Mouse (Mus musculus): ENCODE results near the gene Polr2h. TPM values are rescaled to one million over a fixed set of nuclear protein-coding genes. Genes with fewer than 3 reads are reported as not detected.
A peak's percentile ranks its signal among the peaks of the same experiment; 100 is the strongest.
"Not testable (repeated sequence)": the region's sequence is repeated elsewhere in the genome, so short reads cannot be mapped to it uniquely, and the experiment has no call there.

The Polr2h gene
- 104 TPM for polyA plus RNA-seq (2012; fragmentation: generic; extraction: Trizol)
- long read RNA-seq, experiment 1, transcript Polr2h-201 (5 exons, 950 nt) = major isoform, 63 of 69 reads
- long read RNA-seq, experiment 1, partial matches to known transcripts = 3 of 69 reads
- long read RNA-seq, experiment 1, other reads (novel, unspliced or antisense) = 1 of 69 reads
- long read RNA-seq, experiment 2, transcript Polr2h-201 (5 exons, 950 nt) = major isoform, 32 of 34 reads
- long read RNA-seq, experiment 2, partial matches to known transcripts = 0 of 34 reads
- long read RNA-seq, experiment 2, other reads (novel, unspliced or antisense) = 2 of 34 reads

DNA sequence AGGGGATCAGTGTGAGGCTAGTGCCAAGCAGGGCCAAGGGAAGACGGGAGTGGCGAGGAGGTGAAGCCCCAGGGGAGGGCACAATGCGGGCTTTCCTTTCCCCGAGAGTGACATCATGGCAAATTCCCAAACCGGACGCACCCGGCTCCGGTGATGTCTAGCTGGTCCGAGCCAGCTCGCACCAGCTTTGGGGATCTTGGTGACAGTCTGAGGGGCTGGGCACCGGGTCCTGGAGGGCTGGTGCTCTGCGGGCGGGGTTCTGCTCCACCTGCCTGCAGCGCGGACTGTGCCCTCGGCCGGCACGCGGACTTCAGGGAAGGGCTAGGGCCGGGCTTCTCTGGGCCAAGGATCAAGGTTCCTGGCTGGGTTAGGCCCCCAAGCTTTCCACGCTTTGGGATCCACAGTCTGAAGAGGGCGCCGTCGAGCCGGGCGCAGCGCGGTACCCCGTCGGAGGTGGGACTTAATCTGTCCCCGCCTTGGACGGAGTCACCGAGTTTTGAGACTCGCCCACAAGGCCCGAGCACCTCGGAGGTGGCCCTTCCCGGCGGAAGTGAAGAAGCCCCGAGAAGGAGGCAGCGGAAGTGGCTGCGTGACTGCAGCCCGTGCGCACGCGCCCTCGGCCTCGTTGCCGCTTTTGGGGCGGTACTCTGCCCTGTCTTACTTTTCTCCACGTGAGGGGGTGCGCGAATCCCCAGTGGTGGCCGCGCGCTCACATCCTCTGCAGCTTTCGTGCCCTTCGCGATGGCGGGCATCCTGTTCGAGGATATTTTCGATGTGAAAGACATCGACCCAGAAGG lies at the start of gene Polr2h, which contains the start of gene Clcn2:
TSS of gene Polr2h (plus strand) at position 485 of the 797 bp plus-strand sequence.
TSS of gene Clcn2 (minus strand) at position 566 of the 797 bp plus-strand sequence.
- Histone ChIP-seq H3K79me3 (ENCODE audit: low read depth) (peaks cover 14% of the 10 kb centered on the region), H3K27me3 (ENCODE audit: control insufficient read depth, insufficient read depth, insufficient read length) (no peaks in the 10 kb centered on the region), H3K4me3 (ENCODE audit: insufficient read depth, poor library complexity, severe bottlenecking) (peak within 1 kb of the TSS; percentile 55), H3ac (ENCODE audit: control insufficient read depth, insufficient read length, low read depth) (peak within 1 kb of the TSS; percentile 83), H3K79me2 (ENCODE audit: control insufficient read depth, insufficient read depth) (peaks cover 21% of the 10 kb centered on the region), H3K36me3 (ENCODE audit: control insufficient read depth, insufficient read depth) (peaks cover 23% of the 10 kb centered on the region)
- TF ChIP-seq MAX (IDR thresholded peaks at IDR 0.05) (peak; percentile 88), CTCF (IDR thresholded peaks at IDR 0.05; ENCODE audit: control insufficient read depth, insufficient read depth, insufficient read length) (peak; percentile 82), USF1 (IDR thresholded peaks at IDR 0.05; ENCODE audit: low read depth) (peak; percentile 43), MYOG (IDR thresholded peaks at IDR 0.05; ENCODE audit: control insufficient read depth, extremely low read depth, insufficient read length) (no peak), MYOD1 (IDR thresholded peaks at IDR 0.05; ENCODE audit: control insufficient read depth, insufficient read length, low read depth) (no peak), FOSL1 (IDR thresholded peaks at IDR 0.05; ENCODE audit: insufficient read depth, low read length, poor library complexity, severe bottlenecking) (no peak), CEBPB (IDR thresholded peaks at IDR 0.05; ENCODE audit: low read depth) (no peak)

DNA sequence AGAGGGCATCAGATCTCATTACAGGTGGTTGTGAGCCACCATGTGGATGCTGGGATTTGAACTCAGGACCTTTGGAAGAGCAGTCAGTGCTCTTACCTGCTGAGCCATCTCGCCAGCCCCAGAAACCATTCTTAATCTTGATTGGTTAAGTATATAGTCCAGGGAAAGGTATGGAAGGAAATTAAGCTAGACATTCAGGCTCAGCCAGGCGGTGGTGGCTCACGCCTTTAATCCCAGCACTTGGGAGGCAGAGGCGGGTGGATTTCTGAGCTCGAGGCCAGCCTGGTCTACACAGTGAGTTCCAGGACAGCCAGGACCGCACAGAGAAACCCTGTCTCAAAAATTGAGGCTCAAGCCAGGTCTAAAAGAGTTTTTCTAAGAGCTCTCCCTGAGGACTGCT lies 49.5 kb upstream of the Polr2h start, which contains the start of gene Eif4g1:
TSS of gene Eif4g1 (plus strand) at position 301 of the 400 bp plus-strand sequence.
- not testable (repeated sequence) for H3K27me3 ChIP-seq (ENCODE audit: control insufficient read depth, insufficient read depth, insufficient read length); H3K79me3 ChIP-seq (ENCODE audit: low read depth); H3K4me3 ChIP-seq (ENCODE audit: insufficient read depth, poor library complexity, severe bottlenecking); H3ac ChIP-seq (ENCODE audit: control insufficient read depth, insufficient read length, low read depth); H3K79me2 ChIP-seq (ENCODE audit: control insufficient read depth, insufficient read depth)
- H3K36me3 ChIP-seq (ENCODE audit: control insufficient read depth, insufficient read depth) = peaks cover 17% of the 10 kb centered on the region

- H3K27me3 ChIP-seq (ENCODE audit: control insufficient read depth, insufficient read depth, insufficient read length) = no peaks in the 10 kb centered on the region
These were observed 47.2 kb upstream of the Polr2h start for GRCm38 (mm10) chr16:20670291-20670690.

DNA sequence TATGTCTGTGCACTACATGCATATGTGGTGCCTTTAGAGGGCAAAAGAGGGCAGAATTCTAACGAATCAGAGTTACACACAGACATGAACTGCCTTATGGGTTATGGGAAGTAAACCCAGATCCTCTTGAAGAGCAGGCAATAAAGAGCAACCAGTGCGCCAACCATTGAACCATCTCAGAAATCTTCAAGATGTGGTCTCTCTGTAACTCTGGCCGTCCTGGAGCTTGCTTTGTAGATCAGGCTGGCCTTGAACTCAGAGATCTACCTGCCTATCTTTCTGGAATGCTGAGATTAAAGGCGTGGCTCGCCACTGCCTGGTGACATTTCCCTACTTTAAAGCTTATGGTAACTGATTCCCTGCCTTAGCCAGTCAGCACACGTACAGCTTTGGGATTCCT lies 45.6 kb upstream of the Polr2h start:
- H3K36me3 ChIP-seq (ENCODE audit: control insufficient read depth, insufficient read depth) = peaks cover 29% of the 10 kb centered on the region
- H3K79me2 ChIP-seq (ENCODE audit: control insufficient read depth, insufficient read depth) = peaks cover 42% of the 10 kb centered on the region
- peaks cover 37% of the 10 kb centered on the region for H3K79me3 ChIP-seq (ENCODE audit: low read depth)
- no peak overlapping the region for H3K4me3 ChIP-seq (ENCODE audit: insufficient read depth, poor library complexity, severe bottlenecking)
- no peak overlapping the region for H3ac ChIP-seq (ENCODE audit: control insufficient read depth, insufficient read length, low read depth)
- H3K27me3 ChIP-seq (ENCODE audit: control insufficient read depth, insufficient read depth, insufficient read length) = no peaks in the 10 kb centered on the region
- TF ChIP-seq CEBPB (IDR thresholded peaks at IDR 0.05; ENCODE audit: low read depth) (no peak), MYOD1 (IDR thresholded peaks at IDR 0.05; ENCODE audit: control insufficient read depth, insufficient read length, low read depth) (no peak), MAX (IDR thresholded peaks at IDR 0.05) (no peak), MYOG (IDR thresholded peaks at IDR 0.05; ENCODE audit: control insufficient read depth, extremely low read depth, insufficient read length) (no peak), USF1 (IDR thresholded peaks at IDR 0.05; ENCODE audit: low read depth) (no peak), CTCF (IDR thresholded peaks at IDR 0.05; ENCODE audit: control insufficient read depth, insufficient read depth, insufficient read length) (no peak)

More at GRCm38 (mm10) chr16:20670291-20670690, 47.2 kb upstream of the Polr2h start:
- no peak for TF ChIP-seq CTCF (IDR thresholded peaks at IDR 0.05; ENCODE audit: control insufficient read depth, insufficient read depth, insufficient read length)
- no peak for TF ChIP-seq MYOD1 (IDR thresholded peaks at IDR 0.05; ENCODE audit: control insufficient read depth, insufficient read length, low read depth)
- TF ChIP-seq MAX (IDR thresholded peaks at IDR 0.05) = no peak
- TF ChIP-seq USF1 (IDR thresholded peaks at IDR 0.05; ENCODE audit: low read depth) = no peak
- TF ChIP-seq CEBPB (IDR thresholded peaks at IDR 0.05; ENCODE audit: low read depth) = no peak
- TF ChIP-seq FOSL1 (IDR thresholded peaks at IDR 0.05; ENCODE audit: insufficient read depth, low read length, poor library complexity, severe bottlenecking) = no peak
- no peak for TF ChIP-seq MYOG (IDR thresholded peaks at IDR 0.05; ENCODE audit: control insufficient read depth, extremely low read depth, insufficient read length)
- peaks cover 26% of the 10 kb centered on the region for H3K79me2 ChIP-seq (ENCODE audit: control insufficient read depth, insufficient read depth)
- peaks cover 13% of the 10 kb centered on the region for H3K36me3 ChIP-seq (ENCODE audit: control insufficient read depth, insufficient read depth)
- no peak overlapping the region for H3ac ChIP-seq (ENCODE audit: control insufficient read depth, insufficient read length, low read depth)
- no peak overlapping the region for H3K4me3 ChIP-seq (ENCODE audit: insufficient read depth, poor library complexity, severe bottlenecking)
- peaks cover 22% of the 10 kb centered on the region for H3K79me3 ChIP-seq (ENCODE audit: low read depth)

DNA sequence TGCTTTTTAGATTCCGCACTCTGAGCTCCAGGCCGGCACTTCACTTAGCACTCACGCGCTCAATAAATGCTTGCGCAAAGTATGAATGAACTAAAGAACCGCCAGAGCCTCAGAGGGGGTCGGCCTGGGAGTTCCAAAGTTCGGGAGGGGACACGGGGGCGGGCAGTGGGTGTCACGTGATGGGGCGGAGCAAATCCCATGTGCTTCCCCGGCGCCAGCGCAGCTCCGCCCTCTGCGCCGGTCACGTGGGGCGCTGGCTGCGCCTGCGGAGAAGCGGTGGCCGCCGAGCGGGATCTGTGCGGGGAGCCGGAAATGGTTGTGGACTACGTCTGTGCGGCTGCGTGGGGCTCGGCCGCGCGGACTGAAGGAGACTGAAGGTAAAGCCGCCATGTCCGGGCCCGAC lies 45.0 kb upstream of the Polr2h start:
- Histone ChIP-seq H3K36me3 (ENCODE audit: control insufficient read depth, insufficient read depth) (peaks cover 35% of the 10 kb centered on the region), H3K79me3 (ENCODE audit: low read depth) (peaks cover 42% of the 10 kb centered on the region), H3K4me3 (ENCODE audit: insufficient read depth, poor library complexity, severe bottlenecking) (peak overlapping the region; percentile 93), H3K27me3 (ENCODE audit: control insufficient read depth, insufficient read depth, insufficient read length) (no peaks in the 10 kb centered on the region), H3ac (ENCODE audit: control insufficient read depth, insufficient read length, low read depth) (peak overlapping the region; percentile 94), H3K79me2 (ENCODE audit: control insufficient read depth, insufficient read depth) (peaks cover 48% of the 10 kb centered on the region)
- TF ChIP-seq MYOG (IDR thresholded peaks at IDR 0.05; ENCODE audit: control insufficient read depth, extremely low read depth, insufficient read length) = no peak
- TF ChIP-seq USF1 (IDR thresholded peaks at IDR 0.05; ENCODE audit: low read depth) = peak; percentile 99
- no peak for TF ChIP-seq FOSL1 (IDR thresholded peaks at IDR 0.05; ENCODE audit: insufficient read depth, low read length, poor library complexity, severe bottlenecking)
- TF ChIP-seq MYOD1 (IDR thresholded peaks at IDR 0.05; ENCODE audit: control insufficient read depth, insufficient read length, low read depth) = no peak
- TF ChIP-seq CEBPB (IDR thresholded peaks at IDR 0.05; ENCODE audit: low read depth) = peak; percentile 12
- no peak for TF ChIP-seq CTCF (IDR thresholded peaks at IDR 0.05; ENCODE audit: control insufficient read depth, insufficient read depth, insufficient read length)
- TF ChIP-seq MAX (IDR thresholded peaks at IDR 0.05) = peak; percentile 90

Measured in C2C12 (cell line).